Mouse (Mus musculus): ENCODE data around the gene Csmd2. TPM values are rescaled to one million over a fixed set of nuclear protein-coding genes. Genes with fewer than 3 reads are reported as not detected.

The Csmd2 gene
- polyA plus RNA-seq, 1 experiment, result 0.07 TPM

DNA sequence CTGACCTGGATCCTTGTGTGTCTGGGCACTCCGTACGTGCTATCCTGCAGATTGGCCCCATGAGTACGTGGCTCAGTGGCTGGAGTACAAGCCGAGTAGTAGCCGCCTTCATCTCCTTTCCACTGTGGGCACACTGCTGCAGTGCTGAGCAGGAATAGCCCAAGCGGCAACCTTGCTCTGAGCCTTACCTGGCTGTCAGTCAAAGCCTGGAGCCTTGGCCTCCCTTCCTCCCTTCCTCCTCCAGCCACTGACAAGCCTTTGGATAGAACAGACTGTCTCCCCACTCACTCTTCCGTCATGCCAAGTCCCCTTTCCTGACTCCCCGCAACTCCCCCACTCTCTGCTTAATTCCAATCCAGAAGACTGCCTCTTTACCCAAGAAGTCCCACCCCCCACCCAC lies 135.6 kb downstream of the Csmd2 start:
- H3K36me3 ChIP-seq (ENCODE audit: control insufficient read depth, insufficient read depth, low read length), result no peaks in the 10 kb centered on the region
- no peak overlapping the region for H3K27ac ChIP-seq (ENCODE audit: insufficient read depth, low read length)
- 83% methylated on average over 8 of the region's 8 CpGs for WGBS
- H3K4me3 ChIP-seq (ENCODE audit: extremely low read depth, insufficient read depth, insufficient read length), result no peak overlapping the region
- DNase-seq (ENCODE audit: low read depth in 1 of 2, low spot score in 2 of 2), result no peak
- H3K27me3 ChIP-seq (ENCODE audit: control insufficient read depth, insufficient read depth, low read length), result no peaks in the 10 kb centered on the region
- no peak for TF ChIP-seq POLR2A (IDR thresholded peaks at IDR 0.05; ENCODE audit: low read depth, low read length)
- no peak for TF ChIP-seq CTCF (IDR thresholded peaks at IDR 0.05; ENCODE audit: extremely low read depth, insufficient read depth, insufficient read length, insufficient replicate concordance)
- no peaks in the 10 kb centered on the region for H3K4me1 ChIP-seq (ENCODE audit: control insufficient read depth, insufficient read depth, insufficient read length)

DNA sequence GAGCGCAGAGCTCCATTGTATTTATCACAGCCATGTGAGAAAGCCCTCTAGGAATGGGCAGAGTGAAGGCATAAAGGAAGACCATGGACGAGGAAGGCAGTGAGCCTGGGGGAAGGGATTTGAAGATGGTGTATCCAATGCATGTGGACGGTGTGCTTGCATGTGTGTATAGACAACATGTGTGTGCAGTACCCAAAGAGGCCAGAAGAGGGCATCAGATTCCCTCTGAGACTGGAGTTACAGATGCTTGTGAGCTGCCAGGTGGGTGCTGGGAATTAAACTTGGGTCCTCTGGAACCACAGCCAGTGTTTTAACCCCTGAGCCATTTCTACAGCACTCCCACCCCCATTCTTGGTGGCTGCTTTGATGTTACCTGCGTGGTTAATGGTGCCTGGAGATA lies 137.1 kb downstream of the Csmd2 start:
- no peaks in the 10 kb centered on the region for H3K27me3 ChIP-seq (ENCODE audit: control insufficient read depth, insufficient read depth, low read length)
- H3K4me3 ChIP-seq (ENCODE audit: extremely low read depth, insufficient read depth, insufficient read length), result no peak overlapping the region
- no peak for DNase-seq (ENCODE audit: low read depth in 1 of 2, low spot score in 2 of 2)
- WGBS, result 80% methylated on average over 4 of the region's 4 CpGs
- no peaks in the 10 kb centered on the region for H3K36me3 ChIP-seq (ENCODE audit: control insufficient read depth, insufficient read depth, low read length)
- no peak overlapping the region for H3K27ac ChIP-seq (ENCODE audit: insufficient read depth, low read length)
- no peaks in the 10 kb centered on the region for H3K4me1 ChIP-seq (ENCODE audit: control insufficient read depth, insufficient read depth, insufficient read length)
- TF ChIP-seq POLR2A (IDR thresholded peaks at IDR 0.05; ENCODE audit: low read depth, low read length) (no peak), CTCF (IDR thresholded peaks at IDR 0.05; ENCODE audit: extremely low read depth, insufficient read depth, insufficient read length, insufficient replicate concordance) (no peak)

DNA sequence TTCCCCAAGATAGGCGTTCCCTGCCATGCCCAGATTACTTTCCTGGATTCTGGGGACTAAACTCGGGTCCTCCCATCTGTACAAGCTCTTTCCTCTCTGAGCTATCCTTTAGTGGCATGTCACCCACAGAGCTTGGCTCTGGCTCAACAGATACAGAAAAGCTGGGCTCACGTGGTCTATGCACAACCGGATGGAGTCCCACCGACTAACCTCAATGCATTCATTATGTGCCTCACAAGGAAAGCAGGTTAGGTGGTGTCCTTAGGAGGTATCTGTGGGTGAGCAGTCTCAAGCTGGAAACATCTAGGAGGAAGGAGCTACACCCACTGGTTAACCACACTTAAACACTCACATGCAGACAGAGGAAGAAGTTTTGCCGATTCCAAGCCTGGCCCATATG lies 140.9 kb downstream of the Csmd2 start:
- H3K27ac ChIP-seq (ENCODE audit: insufficient read depth, low read length), result no peak overlapping the region
- DNase-seq (ENCODE audit: low read depth in 1 of 2, low spot score in 2 of 2), result no peak
- 84% methylated on average over 6 of the region's 6 CpGs for WGBS
- no peaks in the 10 kb centered on the region for H3K27me3 ChIP-seq (ENCODE audit: control insufficient read depth, insufficient read depth, low read length)
- TF ChIP-seq POLR2A (IDR thresholded peaks at IDR 0.05; ENCODE audit: low read depth, low read length) (no peak), CTCF (IDR thresholded peaks at IDR 0.05; ENCODE audit: extremely low read depth, insufficient read depth, insufficient read length, insufficient replicate concordance) (no peak)
- no peaks in the 10 kb centered on the region for H3K36me3 ChIP-seq (ENCODE audit: control insufficient read depth, insufficient read depth, low read length)
- no peak overlapping the region for H3K4me3 ChIP-seq (ENCODE audit: extremely low read depth, insufficient read depth, insufficient read length)
- no peaks in the 10 kb centered on the region for H3K4me1 ChIP-seq (ENCODE audit: control insufficient read depth, insufficient read depth, insufficient read length)

DNA sequence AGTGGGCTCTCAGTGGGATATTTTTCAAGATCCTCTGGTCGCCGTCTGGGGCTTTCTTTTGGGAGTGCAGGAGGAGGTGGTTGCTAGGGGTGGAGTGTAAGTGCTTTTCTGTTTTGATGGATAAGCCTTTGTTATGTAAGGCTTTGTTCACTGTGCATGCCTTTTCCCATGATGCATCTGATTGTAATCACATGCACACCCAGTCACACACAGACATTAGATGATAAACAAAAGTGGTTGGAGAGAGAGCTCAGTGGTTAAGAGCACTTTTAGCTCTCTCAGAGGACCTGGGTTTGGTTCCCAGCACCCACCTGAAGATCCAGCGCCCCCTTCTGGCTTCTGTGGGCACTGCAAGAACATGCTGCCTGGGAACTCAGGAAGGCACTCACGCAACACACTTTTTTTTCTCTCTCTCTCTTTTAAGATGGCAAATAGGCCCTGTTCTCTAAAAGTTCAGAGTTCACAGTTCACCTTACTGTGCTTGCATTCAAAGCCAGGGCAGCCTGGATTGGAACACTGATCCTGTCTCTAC lies 143.0 kb downstream of the Csmd2 start:
- DNase-seq (ENCODE audit: low read depth in 1 of 2, low spot score in 2 of 2), result no peak
- no peaks in the 10 kb centered on the region for H3K4me1 ChIP-seq (ENCODE audit: control insufficient read depth, insufficient read depth, insufficient read length)
- no peaks in the 10 kb centered on the region for H3K27me3 ChIP-seq (ENCODE audit: control insufficient read depth, insufficient read depth, low read length)
- no peak overlapping the region for H3K27ac ChIP-seq (ENCODE audit: insufficient read depth, low read length)
- H3K4me3 ChIP-seq (ENCODE audit: extremely low read depth, insufficient read depth, insufficient read length), result no peak overlapping the region
- no peaks in the 10 kb centered on the region for H3K36me3 ChIP-seq (ENCODE audit: control insufficient read depth, insufficient read depth, low read length)
- WGBS, result 74% methylated on average over 4 of the region's 4 CpGs
- TF ChIP-seq POLR2A (IDR thresholded peaks at IDR 0.05; ENCODE audit: low read depth, low read length), result no peak
- no peak for TF ChIP-seq CTCF (IDR thresholded peaks at IDR 0.05; ENCODE audit: extremely low read depth, insufficient read depth, insufficient read length, insufficient replicate concordance)

DNA sequence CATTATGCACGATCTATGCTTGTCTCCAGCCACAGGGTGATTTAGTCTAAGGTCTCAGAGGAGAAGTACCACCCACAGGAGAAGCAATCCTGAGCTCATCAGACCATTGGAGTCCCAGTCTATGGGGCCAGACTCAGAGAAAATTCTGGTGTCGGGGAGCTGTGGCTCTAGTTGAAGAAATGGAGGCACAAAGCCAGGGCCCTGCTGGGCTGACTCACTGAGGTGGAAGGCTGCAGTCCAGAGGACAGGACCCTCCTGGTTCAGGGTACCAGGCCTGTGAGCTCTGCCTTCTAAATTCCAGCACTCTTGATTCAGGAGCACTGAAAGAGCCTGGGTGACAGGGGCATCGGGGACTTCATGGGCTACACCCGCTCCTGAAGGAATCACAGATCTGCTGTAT lies 144.0 kb downstream of the Csmd2 start:
- H3K27me3 ChIP-seq (ENCODE audit: control insufficient read depth, insufficient read depth, low read length), result no peaks in the 10 kb centered on the region
- no peaks in the 10 kb centered on the region for H3K4me1 ChIP-seq (ENCODE audit: control insufficient read depth, insufficient read depth, insufficient read length)
- no peak for DNase-seq (ENCODE audit: low read depth in 1 of 2, low spot score in 2 of 2)
- no peak overlapping the region for H3K4me3 ChIP-seq (ENCODE audit: extremely low read depth, insufficient read depth, insufficient read length)
- no peak overlapping the region for H3K27ac ChIP-seq (ENCODE audit: insufficient read depth, low read length)
- TF ChIP-seq CTCF (IDR thresholded peaks at IDR 0.05; ENCODE audit: extremely low read depth, insufficient read depth, insufficient read length, insufficient replicate concordance) (no peak), POLR2A (IDR thresholded peaks at IDR 0.05; ENCODE audit: low read depth, low read length) (no peak)
- H3K36me3 ChIP-seq (ENCODE audit: control insufficient read depth, insufficient read depth, low read length), result no peaks in the 10 kb centered on the region
- WGBS, result 80% methylated on average over 4 of the region's 4 CpGs

DNA sequence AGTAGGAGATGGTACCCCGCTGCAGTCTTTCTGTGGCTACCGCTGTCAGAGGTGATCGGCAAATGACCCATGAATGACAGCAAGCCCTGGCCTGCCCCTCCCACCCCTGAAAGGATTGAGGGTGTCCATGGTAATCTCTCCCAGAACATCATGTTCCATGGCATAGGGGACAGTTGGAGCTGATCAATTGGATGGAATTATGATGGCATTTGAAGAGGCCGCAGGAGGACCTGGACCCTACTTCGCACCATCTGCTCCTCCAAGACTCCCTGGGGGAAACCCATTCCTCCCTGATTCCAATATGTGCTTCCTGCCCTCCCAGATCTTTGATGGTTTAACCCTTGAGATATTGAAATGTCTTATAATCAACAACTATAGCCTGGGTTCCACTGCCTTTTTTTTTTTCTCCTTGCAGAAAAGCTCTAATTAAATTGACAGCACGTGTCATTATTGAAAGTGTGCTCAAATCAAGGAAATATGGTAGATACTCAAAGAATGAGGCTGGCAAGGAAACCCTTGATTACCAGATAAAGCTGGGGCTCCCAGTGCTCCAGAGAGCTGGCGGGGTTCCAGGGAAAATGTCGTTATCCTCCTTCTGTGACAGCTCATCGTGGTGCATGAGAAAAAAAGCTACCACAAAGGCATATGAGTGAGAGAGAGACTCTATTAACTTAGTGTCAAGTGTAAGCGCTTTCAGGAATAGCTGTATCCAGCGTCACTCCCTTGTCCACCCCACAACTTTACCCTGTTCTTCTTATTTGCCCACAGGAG lies 145.4 kb downstream of the Csmd2 start:
- DNase-seq (ENCODE audit: low read depth in 1 of 2, low spot score in 2 of 2), result no peak
- WGBS, result 83% methylated on average over 11 of the region's 11 CpGs
- no peaks in the 10 kb centered on the region for H3K4me1 ChIP-seq (ENCODE audit: control insufficient read depth, insufficient read depth, insufficient read length)
- H3K27ac ChIP-seq (ENCODE audit: insufficient read depth, low read length), result no peak overlapping the region
- no peak overlapping the region for H3K4me3 ChIP-seq (ENCODE audit: extremely low read depth, insufficient read depth, insufficient read length)
- no peaks in the 10 kb centered on the region for H3K36me3 ChIP-seq (ENCODE audit: control insufficient read depth, insufficient read depth, low read length)
- no peaks in the 10 kb centered on the region for H3K27me3 ChIP-seq (ENCODE audit: control insufficient read depth, insufficient read depth, low read length)
- TF ChIP-seq CTCF (IDR thresholded peaks at IDR 0.05; ENCODE audit: extremely low read depth, insufficient read depth, insufficient read length, insufficient replicate concordance) (no peak), POLR2A (IDR thresholded peaks at IDR 0.05; ENCODE audit: low read depth, low read length) (no peak)

DNA sequence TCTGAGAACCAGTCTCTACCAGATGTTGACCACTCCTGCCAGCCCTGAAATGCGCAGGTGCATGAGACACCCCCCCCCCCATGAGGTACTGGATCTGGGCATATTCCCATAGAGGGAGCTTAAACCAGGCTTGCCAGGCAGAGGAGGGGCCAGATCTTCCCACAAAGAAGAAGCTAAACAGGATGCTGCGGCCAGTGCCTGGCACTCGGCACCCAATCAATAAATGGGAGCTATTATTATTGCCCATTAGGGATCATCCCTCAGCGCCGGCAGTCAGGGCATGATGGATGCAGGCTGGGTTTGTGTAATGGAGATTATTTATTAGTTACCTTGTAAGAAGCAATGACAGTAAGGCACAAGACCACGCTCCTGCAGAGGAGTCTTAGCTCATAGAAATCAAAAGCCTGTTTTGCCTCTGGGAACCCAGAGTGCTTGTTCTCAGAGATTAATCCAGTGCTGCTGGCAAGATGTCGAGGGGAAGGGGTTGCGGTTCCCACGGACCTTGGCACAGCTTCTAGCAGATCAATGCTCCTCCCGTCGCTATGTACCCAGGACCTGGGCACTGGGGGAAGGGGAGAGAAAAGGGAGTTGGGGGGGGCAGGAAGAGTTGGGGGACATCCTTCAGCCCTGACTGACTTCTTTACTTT lies 146.8 kb downstream of the Csmd2 start:
- Histone ChIP-seq H3K36me3 (ENCODE audit: control insufficient read depth, insufficient read depth, low read length) (no peaks in the 10 kb centered on the region), H3K4me3 (ENCODE audit: extremely low read depth, insufficient read depth, insufficient read length) (no peak overlapping the region), H3K4me1 (ENCODE audit: control insufficient read depth, insufficient read depth, insufficient read length) (no peaks in the 10 kb centered on the region), H3K27me3 (ENCODE audit: control insufficient read depth, insufficient read depth, low read length) (no peaks in the 10 kb centered on the region), H3K27ac (ENCODE audit: insufficient read depth, low read length) (no peak overlapping the region)
- DNase-seq (ENCODE audit: low read depth in 1 of 2, low spot score in 2 of 2), result no peak
- 86% methylated on average over 11 of the region's 11 CpGs for WGBS
- no peak for TF ChIP-seq POLR2A (IDR thresholded peaks at IDR 0.05; ENCODE audit: low read depth, low read length)
- no peak for TF ChIP-seq CTCF (IDR thresholded peaks at IDR 0.05; ENCODE audit: extremely low read depth, insufficient read depth, insufficient read length, insufficient replicate concordance)

Data from spleen, adult 2 months (tissue).